Mouse (Mus musculus) CH12.LX (cell line): ENCODE measurements around the gene Tns2.
"Not testable (repeated sequence)": the region's sequence is repeated elsewhere in the genome, so short reads cannot be mapped to it uniquely, and the experiment has no call there.

Experiments used
- CTCF ChIP-seq, 2 experiments: IDR thresholded peaks in 1 of 2; conservative IDR thresholded peaks in 1 of 2; 2 replicates each; pipeline ENCODE4 v1.5.1; 2011 to 2012; ENCODE audit warnings: low read depth in 2 of 2, low read length in 2 of 2, improper control_type of control experiment in 1 of 2, inconsistent platforms in 1 of 2, mild to moderate bottlenecking in 1 of 2, moderate library complexity in 1 of 2
- JUND ChIP-seq: conservative IDR thresholded peaks from 2 replicates; pipeline ENCODE4 v1.6.1; 2011; ENCODE audit warnings: low read depth, low read length, improper control_type of control experiment
- KAT2A ChIP-seq: IDR thresholded peaks from 2 replicates; pipeline ENCODE4 v1.6.1; 2012; ENCODE audit warnings: low read length, improper control_type of control experiment, inconsistent platforms; ENCODE audit not compliant: insufficient replicate concordance
- MAFK ChIP-seq: IDR thresholded peaks from 2 replicates; pipeline ENCODE4 v1.6.1; 2011; ENCODE audit warnings: low read length, improper control_type of control experiment; ENCODE audit not compliant: insufficient replicate concordance

DNA sequence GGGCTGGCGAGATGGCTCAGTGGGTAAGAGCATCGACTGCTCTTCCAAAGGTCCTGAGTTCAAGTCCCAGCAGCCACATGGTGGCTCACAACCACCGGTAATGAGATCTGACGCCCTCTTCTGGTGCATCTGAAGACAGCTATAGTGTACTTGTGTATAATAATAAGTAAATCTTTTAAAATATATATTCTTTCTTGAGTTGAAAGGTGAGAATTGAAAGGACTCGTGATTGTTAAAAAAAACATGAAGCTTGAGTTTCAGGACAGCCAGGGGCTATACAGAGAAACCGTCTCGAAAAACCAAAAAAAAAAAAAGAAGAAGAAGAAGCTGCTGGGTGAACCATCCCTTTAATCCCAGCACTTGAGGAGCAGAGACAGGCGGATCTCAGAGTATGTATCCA lies 20.3 kb upstream of the Tns2 start:
- TF ChIP-seq MAFK, KAT2A, JUND: not testable (repeated sequence)
- peak; percentile 3 to 30; a peak in 2 of 4 replicates for TF ChIP-seq CTCF (conservative IDR thresholded peaks at IDR 0.05 in 1 of 2, IDR thresholded peaks at IDR 0.05 in 1 of 2; ENCODE audit: low read depth in 2 of 2, low read length in 2 of 2)
